Mouse (Mus musculus): ENCODE data around the gene Tspan6.

Gene Tspan6

GRCm38 (mm10) chrX:133898014-133898542 is at the start of gene Tspan6:
Gene Tspan6, minus strand, starts transcription at chrX:133898429.
- DNase-seq (ENCODE audit: low read depth, low spot score): peak; percentile 79

- DNase-seq (ENCODE audit: low read depth, low spot score): peak; percentile 66
These were observed 49.2 kb upstream of the Tspan6 start for GRCm38 (mm10) chrX:133947427-133947826.

GRCm38 (mm10) chrX:133939561-133939960 is 41.3 kb upstream of the Tspan6 start:
- DNase-seq (ENCODE audit: low read depth, low spot score): no peak

- no peak for DNase-seq (ENCODE audit: low read depth, low spot score)
These were observed 38.5 kb upstream of the Tspan6 start for GRCm38 (mm10) chrX:133936605-133937225.

- peak; percentile 49 for DNase-seq (ENCODE audit: low read depth, low spot score)
These were observed 33.2 kb upstream of the Tspan6 start for GRCm38 (mm10) chrX:133931302-133932013.

- no peak for DNase-seq (ENCODE audit: low read depth, low spot score)
These were observed 28.5 kb upstream of the Tspan6 start for GRCm38 (mm10) chrX:133926760-133927159.

GRCm38 (mm10) chrX:133921187-133921586 is 23.0 kb upstream of the Tspan6 start:
- DNase-seq (ENCODE audit: low read depth, low spot score): no peak

GRCm38 (mm10) chrX:133914219-133914618 is 16.0 kb upstream of the Tspan6 start:
- no peak for DNase-seq (ENCODE audit: low read depth, low spot score)

- no peak for DNase-seq (ENCODE audit: low read depth, low spot score)
These were observed 14.8 kb upstream of the Tspan6 start for GRCm38 (mm10) chrX:133913006-133913405.

GRCm38 (mm10) chrX:133911397-133912103 is 13.3 kb upstream of the Tspan6 start:
- no peak for DNase-seq (ENCODE audit: low read depth, low spot score)

GRCm38 (mm10) chrX:133908261-133908660 is 10.0 kb upstream of the Tspan6 start, which contains the start of gene Srpx2:
Gene Srpx2, plus strand, starts transcription at chrX:133908426.
- DNase-seq (ENCODE audit: low read depth, low spot score): no peak

GRCm38 (mm10) chrX:133888111-133888510 is 10.1 kb downstream of the Tspan6 start:
- no peak for DNase-seq (ENCODE audit: low read depth, low spot score)

GRCm38 (mm10) chrX:133887308-133887707 is 10.9 kb downstream of the Tspan6 start:
- DNase-seq (ENCODE audit: low read depth, low spot score): no peak

- DNase-seq (ENCODE audit: low read depth, low spot score): no peak
These were observed 28.5 kb downstream of the Tspan6 start for GRCm38 (mm10) chrX:133869743-133870142.

- DNase-seq (ENCODE audit: low read depth, low spot score): no peak
These were observed 44.6 kb downstream of the Tspan6 start for GRCm38 (mm10) chrX:133853637-133854036.

GRCm38 (mm10) chrX:133850680-133851079 is 47.5 kb downstream of the Tspan6 start, which contains the start of gene Tnmd:
Gene Tnmd, plus strand, starts transcription at chrX:133850980.
- DNase-seq (ENCODE audit: low read depth, low spot score): no peak
